Mouse (Mus musculus) adrenal gland (tissue): ENCODE results near the gene Cdk4.
"Not testable (repeated sequence)": the region's sequence is repeated elsewhere in the genome, so short reads cannot be mapped to it uniquely, and the experiment has no call there.

Experiments
- intact Hi-C: fragments of 180-260 bp; cut with DNase I; formaldehyde crosslinking; loops from one replicate; pipeline ENCODE4 v1.15.1; 2025

Gene Cdk4

GRCm38 (mm10) chr10:127055406-127055805, 7.9 kb upstream of the Cdk4 start:
- intact Hi-C loops, result no loop called here

- intact Hi-C loops, result no loop called here
Measured at GRCm38 (mm10) chr10:127056490-127056889, 6.8 kb upstream of the Cdk4 start.

- intact Hi-C loops, result no loop called here
Measured at GRCm38 (mm10) chr10:127058161-127058560, 5.2 kb upstream of the Cdk4 start.

GRCm38 (mm10) chr10:127058708-127059107, 4.6 kb upstream of the Cdk4 start:
- intact Hi-C loops, result no loop called here

GRCm38 (mm10) chr10:127059174-127059967, 4.0 kb upstream of the Cdk4 start:
- intact Hi-C loops, result no loop called here

GRCm38 (mm10) chr10:127059968-127060916, 3.1 kb upstream of the Cdk4 start, which contains the start of gene March9:
Gene March9 (minus strand): TSS chr10:127060184.
- intact Hi-C loops, result no loop called here

- intact Hi-C loops, result no loop called here
Measured at GRCm38 (mm10) chr10:127061085-127061484, 2.2 kb upstream of the Cdk4 start.

GRCm38 (mm10) chr10:127061513-127061912, 1.8 kb upstream of the Cdk4 start:
- intact Hi-C loops, result no loop called here

GRCm38 (mm10) chr10:127062101-127062500, 1.2 kb upstream of the Cdk4 start:
- intact Hi-C loops, result not testable (repeated sequence)

- intact Hi-C loops, result no loop called here
Measured at GRCm38 (mm10) chr10:127062503-127062902, 831 bp upstream of the Cdk4 start.

- intact Hi-C loops, result no loop called here
Measured at GRCm38 (mm10) chr10:127063913-127064870, 858 bp downstream of the Cdk4 start.

- intact Hi-C loops, result no loop called here
Measured at GRCm38 (mm10) chr10:127065981-127066380, 2.6 kb downstream of the Cdk4 start.

GRCm38 (mm10) chr10:127066519-127067018, 3.2 kb downstream of the Cdk4 start:
- intact Hi-C loops, result no loop called here

GRCm38 (mm10) chr10:127068360-127069038, 5.2 kb downstream of the Cdk4 start:
- intact Hi-C loops, result no loop called here

GRCm38 (mm10) chr10:127069281-127070189, 6.2 kb downstream of the Cdk4 start:
- intact Hi-C loops, result no loop called here

- intact Hi-C loops, result no loop called here
Measured at GRCm38 (mm10) chr10:127070190-127071121, 7.1 kb downstream of the Cdk4 start, which contains the start of gene Tspan31. Gene Tspan31 (minus strand): TSS chr10:127070264.

- intact Hi-C loops, result no loop called here
Measured at GRCm38 (mm10) chr10:127071203-127071602, 7.9 kb downstream of the Cdk4 start.

- intact Hi-C loops, result not testable (repeated sequence)
Measured at GRCm38 (mm10) chr10:127072270-127072669, 8.9 kb downstream of the Cdk4 start.
